In genomic region chr1:93577066-93577465, GRCm38 (mm10) we compare ENCODE assay signal across 13 mouse cellular contexts.
"Had no signal": no experiment of that assay in that cellular context is flagged by ENCODE, and none has a peak within 500 bp of the region (broad histone marks: within the 10 kb centered on the region; RNA-seq: fewer than 3 reads in every experiment).

No protein-coding gene starts in this region.

- H3K4me3 ChIP-seq: liver, embryonic 12.5 days; megakaryocyte, embryonic 14.5 days; neural tube, embryonic 13.5 days had no signal

- H3K27ac ChIP-seq: liver, embryonic 12.5 days; macrophage; neural tube, embryonic 13.5 days had no signal

- H3K9ac ChIP-seq: liver, embryonic 12.5 days; lung, embryonic 14.5 days; neural tube, embryonic 13.5 days had no signal

- H3K9me3 ChIP-seq: liver, embryonic 12.5 days; megakaryocyte, embryonic 14.5 days; neural tube, embryonic 13.5 days had no signal

- DNase-seq: kidney, adult 8-10 months; kidney, postnatal 36 days; left cerebral cortex, postnatal 4 days; lung, embryonic 14.5 days; lung, postnatal 10 days; retina, postnatal 1 day had no signal

- ATAC-seq: intestine, embryonic 16.5 days; liver, embryonic 12.5 days; midbrain, embryonic 16.5 days had no signal

- H3K4me1 ChIP-seq: liver, embryonic 12.5 days; megakaryocyte, embryonic 14.5 days; neural tube, embryonic 13.5 days had no signal

- H3K4me2 ChIP-seq: liver, embryonic 12.5 days; lung, embryonic 14.5 days; midbrain, embryonic 11.5 days; neural tube, embryonic 13.5 days had no signal

- H3K27me3 ChIP-seq: liver, embryonic 12.5 days; neural tube, embryonic 13.5 days had no signal
